Mouse (Mus musculus): ENCODE measurements at regions not wholly inside any gene's neighbourhood (a gene's known extent, or its start where the extent isn't known, plus 50 kb on each side); places are given as distances from the start of the nearest gene placed in this dataset.

DNA sequence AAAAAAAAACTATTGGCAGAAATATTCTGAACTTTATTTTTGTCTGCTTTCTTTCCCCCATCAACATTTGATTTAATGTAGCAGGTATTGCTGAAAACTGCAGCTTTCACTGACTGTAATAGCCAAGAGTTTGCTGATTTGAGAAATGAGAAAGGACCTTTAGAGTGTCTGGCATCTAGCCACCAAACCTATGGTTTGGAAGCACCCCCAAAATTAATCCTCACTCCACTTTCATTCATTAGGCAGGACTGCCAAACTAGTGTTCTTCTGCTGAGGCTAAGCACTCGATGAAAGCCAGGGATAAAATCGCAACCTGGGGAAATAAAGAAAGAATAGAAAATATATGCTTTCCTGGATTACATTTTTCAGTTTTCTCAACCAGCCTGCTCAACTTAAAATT lies 320.4 kb downstream of the Atp6ap1l start:
- DNase-seq (ENCODE audit: low spot score), result no peak

DNA sequence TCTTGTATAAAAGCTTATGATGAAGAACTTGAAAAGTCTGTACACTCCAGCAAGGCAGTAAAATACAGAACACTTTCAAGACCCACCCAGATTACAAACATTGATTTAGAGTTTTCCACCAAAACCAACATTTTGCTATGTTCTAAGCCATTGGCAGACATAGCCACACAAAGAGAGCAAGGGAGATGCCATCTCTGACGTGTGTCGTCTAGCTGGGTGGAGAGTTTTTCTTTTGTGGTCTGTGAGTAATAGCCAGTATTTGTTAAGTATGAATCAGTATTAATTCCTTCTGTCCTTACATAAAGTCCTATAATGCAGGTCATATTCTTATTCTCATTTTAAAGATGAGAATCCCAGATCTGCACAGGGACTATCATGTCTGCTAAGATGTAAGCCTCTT lies 329.8 kb downstream of the Atp6ap1l start:
- no peak for DNase-seq (ENCODE audit: low spot score)

DNA sequence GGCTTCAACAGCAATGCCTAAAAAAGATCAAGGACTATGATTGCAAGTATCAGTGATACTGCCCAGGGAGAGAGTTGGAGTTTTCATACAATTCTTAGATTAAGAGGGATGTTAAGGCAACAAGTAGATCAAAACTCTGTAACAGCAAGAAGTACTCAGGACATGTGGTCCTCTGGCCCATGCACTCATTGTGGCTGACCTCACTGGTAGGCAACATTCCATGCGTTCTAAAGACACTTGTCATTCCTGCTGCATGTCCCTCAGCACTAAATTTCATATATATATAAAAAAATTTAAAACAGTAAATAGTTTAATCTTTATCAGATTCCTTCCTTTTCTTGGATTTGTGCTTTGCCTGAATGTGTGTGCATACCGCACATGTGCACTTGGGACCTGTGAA lies 332.6 kb downstream of the Atp6ap1l start:
- no peak for DNase-seq (ENCODE audit: low spot score)

DNA sequence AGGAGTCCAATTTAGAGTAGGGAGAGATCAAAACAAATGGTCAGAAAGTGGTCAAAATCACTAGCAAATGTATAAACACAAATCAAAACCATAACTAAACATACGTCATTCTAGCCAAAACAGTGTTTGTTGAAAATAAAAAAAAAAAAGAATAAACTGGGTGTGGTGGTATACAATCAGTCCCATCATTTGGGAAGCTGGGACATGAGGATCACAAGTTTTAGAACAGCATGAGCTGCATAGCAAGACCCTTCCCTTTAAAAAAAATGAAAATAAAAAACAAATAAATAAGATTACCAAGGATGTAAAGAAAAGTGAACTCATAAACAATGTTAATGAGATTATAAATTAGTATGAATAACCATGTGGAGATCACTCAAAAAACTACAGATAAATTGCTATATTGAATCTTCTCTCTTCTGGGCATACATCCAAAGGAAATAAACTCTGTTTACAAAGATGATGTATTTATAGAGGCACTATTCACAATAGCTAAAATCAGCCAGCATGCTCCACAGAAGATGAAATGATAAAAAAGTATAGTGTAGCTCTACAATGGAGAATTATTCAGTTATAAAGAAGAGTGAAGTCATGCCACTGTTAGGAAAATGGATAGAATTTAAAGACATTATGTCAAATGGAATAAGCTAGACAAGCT lies 341.8 kb downstream of the Atp6ap1l start:
- DNase-seq (ENCODE audit: low spot score), result no peak

DNA sequence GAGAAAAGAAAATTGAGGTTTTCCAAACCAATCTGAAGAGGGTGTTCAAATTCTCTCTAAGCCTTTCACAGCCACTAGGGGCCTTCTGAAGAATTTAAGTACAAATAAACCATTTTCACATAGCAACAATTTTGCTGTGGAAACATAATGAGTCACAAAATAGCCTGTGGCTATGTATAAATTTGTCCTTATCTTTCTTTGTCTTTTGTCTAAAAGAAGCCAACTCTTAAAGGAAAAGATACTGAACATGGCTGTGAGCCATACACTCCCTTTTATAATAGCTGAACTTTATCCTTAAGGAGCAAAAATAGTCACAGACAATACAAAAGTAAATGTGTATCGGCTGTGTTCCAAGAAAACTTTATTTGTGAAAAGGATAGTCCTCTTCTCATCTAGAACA lies 345.1 kb downstream of the Atp6ap1l start:
- DNase-seq (ENCODE audit: low spot score), result no peak

DNA sequence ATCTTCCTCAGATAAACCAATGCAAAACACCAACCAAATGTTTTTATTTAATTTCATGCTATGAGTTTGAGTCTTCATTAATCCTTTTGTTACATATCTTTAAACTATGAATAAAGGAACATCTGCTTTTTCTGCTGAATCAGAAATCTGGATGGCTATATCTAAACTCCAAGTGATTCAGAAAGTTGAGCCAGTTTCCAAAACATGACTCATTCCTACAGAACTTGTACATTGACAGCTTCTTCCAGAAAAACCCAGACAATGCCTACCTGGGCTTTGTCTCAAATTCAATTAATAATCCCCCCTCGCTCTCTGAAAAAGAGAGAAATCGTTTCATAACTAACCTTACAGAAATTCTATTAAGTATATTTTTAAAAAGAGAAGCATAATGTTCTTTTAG lies 345.7 kb downstream of the Atp6ap1l start:
- no peak for DNase-seq (ENCODE audit: low spot score)

DNA sequence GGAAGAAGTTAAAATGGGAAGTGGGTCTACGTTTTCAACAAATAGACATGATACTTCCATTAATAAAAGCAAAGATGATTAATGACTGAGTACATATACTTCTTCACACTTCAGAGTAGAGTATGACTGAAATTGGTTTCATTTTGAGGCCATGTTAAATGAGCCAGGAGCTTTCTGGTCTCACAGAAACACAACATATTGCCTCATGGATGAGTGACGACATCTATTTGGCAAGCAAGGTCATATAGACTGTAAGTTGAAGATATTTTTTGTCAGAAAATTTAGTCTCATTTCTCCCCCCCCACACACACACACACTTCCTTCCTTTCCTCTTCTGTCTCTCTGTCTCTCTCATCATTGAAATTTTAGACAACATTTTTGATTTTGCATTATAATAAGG lies 354.0 kb downstream of the Atp6ap1l start:
- DNase-seq (ENCODE audit: low spot score), result no peak

DNA sequence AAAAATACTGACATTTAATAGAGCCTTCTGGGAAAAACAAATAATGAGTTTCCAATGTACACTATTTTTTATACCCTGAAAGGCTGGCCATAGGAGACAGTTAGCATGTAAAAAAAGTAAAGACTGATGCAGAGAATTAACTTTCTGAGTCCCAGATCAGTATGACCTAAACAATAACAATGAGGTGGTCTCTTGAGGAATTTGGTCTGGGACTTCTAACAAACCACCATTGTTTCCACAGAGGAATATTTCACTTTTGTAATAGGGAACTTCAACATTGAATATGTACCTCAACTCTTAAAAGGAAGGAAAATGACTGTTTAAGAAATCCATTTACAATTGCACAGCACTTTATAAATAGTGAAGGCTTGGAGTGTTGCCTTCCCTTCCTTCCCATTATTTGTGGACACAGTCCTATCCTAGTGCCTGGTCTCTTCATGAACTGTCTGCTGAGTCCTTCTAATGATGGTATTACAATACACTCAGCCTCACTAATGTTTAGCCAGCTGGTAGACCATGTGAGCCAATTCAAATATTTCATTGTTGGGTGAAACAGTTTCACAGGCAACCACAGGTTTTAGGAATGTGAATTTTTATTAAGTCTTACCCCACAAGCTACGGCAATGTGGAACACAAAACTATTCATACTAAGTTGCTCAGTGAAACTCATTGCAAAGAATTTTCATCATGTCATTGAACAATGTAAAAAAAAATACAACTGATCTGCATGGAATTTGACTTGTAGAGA lies 358.7 kb downstream of the Atp6ap1l start:
- no peak for DNase-seq (ENCODE audit: low spot score)

DNA sequence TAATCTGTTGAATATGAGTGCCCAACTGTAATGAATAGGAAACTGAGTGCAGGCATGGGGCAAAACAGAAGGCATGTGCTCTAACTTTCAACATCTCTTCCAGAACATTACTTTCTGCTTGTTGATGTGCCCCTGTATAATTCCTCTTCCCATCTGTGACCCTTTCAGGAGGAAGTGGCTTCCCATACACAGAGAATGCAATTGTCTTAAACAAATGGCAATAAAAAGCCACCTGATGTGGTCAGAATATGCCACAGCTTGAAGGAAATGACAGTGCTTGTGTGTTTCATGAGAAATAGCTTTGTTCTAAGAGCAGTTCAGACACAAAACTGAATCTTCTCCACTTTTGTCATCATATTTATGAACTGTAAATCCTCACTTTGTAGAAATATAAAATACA lies 359.3 kb downstream of the Atp6ap1l start:
- no peak for DNase-seq (ENCODE audit: low spot score)

DNA sequence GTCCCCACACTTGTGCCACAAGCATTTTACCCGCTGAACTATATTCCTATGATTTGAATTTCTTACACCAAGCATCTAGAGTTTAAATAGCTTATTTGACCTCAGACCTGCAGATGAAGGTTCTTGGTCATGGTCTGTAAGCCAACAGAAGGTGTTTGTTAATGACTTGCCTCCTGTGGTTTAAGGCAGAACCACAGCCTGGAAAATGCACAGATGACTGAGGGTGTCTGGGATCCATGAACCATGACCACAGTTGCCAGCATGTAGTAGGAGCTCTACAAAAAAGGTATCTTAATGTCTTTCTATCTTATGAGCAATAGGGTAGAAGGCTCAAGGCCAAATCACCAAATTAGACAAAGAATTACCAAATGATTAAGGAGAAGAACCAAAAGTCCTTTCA lies 367.6 kb downstream of the Atp6ap1l start:
- no peak for DNase-seq (ENCODE audit: low spot score)

DNA sequence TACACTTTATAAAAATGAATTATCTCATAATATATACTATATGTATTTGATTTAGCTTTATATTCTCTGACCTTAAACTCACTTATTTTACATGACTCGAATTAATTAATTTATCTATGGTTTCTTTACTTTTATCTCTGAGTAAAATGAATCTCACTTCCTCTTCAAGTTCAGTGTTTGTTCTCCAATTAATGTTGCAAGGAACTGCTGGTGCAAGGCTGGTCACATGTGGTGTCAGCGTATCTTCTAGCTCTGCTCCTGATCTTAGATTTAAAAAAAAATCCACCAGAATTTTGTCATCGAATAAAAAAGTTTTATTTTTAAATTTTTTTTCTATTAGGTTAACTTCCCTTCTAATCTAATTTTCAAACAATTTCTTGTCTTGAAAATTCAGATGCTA lies 378.2 kb downstream of the Atp6ap1l start:
- DNase-seq (ENCODE audit: low spot score), result no peak

DNA sequence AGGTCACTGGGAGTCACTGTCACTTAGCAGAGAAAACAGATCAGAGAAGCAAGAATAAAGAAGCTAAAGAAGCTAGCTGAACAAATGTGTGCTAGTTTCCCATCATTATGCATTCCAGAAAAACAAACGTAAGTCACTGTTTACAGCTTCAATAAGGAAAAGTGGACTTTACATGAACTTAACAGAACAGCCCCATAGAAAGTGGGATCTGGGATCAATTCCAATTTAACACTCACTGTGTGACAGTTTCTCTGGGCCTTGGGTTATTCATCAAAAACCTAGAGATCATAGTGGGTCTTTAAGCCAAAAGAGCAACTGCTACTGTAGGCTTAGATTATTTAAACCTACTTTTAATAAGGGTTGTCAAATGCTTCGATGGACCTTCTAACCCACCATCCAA lies 379.4 kb downstream of the Atp6ap1l start:
- no peak for DNase-seq (ENCODE audit: low spot score)

DNA sequence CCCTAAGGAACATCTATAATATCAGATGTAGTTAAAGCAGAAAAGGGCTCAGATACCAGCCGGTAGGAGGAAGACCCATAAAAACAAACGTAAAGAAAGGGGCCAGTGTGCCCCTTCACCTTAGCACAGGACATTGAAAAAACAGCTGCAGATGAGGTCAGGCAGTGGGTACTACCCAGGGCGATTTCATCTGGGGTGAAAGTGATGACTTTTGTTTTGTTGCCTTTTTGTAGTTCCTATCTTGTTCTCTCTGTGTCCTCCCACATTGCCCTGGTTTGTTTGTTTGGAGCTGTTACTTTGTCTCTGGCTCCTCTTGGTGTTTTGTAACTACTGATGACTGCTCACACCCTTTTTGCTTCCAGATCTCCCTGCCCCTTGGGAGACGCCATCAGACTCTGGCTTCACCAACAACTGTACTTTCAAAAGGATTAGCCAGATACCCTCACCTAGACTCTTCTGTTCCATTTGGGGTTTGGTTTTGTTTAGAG lies 383.4 kb downstream of the Atp6ap1l start:
- no peak for DNase-seq (ENCODE audit: low spot score)

DNA sequence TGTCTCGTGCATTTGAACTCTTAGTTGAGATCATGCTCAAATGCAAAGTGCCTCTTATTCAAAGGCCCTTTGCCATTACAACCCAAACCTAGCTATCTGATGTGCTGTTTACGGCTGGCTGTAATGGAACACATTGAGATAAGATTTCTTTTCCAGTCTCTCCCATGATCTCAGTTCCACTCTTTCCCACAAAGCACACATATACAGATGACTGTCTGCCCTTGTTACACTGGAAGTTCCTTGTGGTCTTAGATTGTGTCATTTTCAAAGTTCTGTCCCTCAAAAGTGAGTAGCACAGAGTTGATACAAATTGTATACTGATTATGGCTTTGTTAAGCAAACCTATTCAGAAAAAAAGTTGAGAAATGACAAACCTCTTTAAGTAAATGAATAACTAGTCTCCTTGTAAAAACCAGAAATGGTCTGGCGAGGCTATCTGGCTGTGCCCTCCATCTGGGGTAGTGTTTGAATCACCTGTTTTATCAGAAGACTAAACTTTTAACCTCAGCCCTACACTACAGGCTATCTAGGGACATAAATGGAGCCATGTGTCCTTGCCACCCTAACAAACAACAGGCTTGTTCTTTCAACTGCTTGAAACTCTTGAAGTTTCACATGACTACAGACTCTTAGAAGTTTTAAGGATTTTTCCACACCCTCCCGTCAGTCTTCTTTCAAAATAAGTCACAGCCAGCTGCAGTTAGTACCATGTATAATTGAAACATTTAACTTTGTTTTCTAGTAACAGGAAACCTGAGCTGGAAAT lies 384.0 kb downstream of the Atp6ap1l start:
- no peak for DNase-seq (ENCODE audit: low spot score)

DNA sequence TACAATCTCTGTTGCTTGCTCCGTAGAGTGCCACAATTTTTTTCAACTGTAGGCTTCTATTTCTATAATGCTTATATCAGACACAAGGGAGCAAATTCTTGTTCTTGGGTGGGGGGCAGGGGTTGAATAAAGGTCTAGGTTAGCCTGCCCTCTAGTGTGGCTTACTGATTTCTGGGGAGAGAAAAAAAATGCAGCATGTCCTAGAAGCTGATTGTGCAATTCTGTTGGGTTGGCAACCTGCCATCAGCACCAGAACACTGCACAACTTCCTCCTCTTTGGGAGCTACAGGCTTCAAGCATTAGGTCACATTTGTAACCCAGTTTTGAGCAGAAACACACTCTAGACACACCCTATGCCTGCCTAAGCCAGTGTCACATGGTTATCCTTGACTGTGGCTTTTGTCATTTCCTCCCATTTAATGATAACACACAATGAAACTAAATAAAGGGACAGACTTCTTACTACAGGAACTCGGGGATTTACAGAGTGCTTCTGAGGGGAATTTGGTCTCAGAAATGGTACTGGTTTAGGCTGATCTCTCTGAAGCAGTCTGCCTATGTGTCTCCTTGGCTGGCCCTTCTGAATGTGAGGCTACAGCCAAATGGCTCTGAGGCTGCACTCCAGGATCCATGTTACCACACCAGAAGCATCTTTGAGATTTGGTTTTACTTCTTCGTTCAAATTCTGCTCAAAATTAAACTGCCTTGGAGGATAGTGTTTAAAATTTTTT lies 389.2 kb downstream of the Atp6ap1l start:
- DNase-seq (ENCODE audit: low spot score), result peak; percentile 73

DNA sequence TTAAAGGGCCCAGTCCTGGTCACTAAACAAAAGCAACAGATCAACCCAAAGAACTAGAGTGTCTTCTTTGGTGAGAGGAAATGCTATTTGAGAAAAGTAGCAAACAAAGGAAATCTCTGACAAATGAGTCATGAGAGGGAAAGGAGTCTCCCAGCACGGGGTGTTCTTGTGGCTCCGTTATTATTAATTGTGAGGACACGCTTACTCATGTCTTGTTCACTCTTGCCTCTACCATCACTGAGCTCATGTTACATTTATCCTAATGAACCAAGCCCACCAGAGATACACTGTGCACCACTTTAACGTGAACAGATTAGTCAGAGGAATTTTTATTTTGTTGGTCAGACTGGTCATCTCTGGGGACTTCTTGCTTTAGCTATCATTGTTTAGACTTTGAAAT lies 391.3 kb downstream of the Atp6ap1l start:
- DNase-seq (ENCODE audit: low spot score), result no peak

DNA sequence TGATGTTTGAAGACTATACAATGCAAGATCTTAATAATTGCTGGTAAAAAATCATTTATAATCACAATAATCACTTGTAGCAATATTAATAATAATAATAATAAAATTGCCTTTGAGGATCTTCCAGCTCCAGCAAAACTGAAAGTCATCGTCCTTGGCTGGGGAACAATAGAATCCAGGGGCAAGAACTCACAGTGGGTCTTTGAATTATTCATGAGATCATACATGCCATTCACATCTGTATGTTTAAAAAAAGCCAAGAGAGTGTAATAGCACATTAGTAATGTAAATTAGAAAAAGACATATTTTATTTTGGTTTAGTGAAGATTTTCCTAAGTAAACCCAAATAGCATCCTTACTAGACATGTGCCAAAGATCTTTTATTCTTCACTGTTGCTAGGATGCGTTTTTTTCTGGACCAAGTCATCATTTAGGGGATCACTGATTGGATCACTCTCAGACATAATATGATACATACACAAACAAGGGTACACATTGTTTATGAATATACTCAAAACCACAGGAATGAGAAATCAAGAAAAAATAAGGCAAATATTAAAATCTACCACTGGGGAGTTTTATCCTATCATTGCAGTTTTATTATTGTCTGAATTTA lies 392.3 kb downstream of the Atp6ap1l start:
- DNase-seq (ENCODE audit: low spot score), result no peak

DNA sequence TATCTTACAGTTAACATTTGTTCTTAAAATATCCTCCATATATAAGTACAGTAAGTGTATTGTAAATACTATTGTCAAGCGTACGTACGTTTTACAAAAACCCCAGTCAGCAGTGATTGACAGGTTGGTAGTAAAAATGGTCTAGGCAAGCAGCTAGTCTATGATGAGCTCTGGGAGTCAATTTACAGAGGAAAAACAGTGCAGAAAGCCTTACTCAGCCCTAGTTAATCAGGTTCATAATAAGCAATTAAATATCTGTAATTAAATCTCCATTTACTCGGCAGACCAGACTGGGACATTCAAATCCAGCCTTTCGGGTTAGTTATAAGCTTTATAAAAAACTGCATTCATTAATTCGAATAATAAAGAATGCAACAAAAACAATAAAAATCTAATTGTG lies 394.7 kb downstream of the Atp6ap1l start:
- DNase-seq (ENCODE audit: low spot score), result no peak

DNA sequence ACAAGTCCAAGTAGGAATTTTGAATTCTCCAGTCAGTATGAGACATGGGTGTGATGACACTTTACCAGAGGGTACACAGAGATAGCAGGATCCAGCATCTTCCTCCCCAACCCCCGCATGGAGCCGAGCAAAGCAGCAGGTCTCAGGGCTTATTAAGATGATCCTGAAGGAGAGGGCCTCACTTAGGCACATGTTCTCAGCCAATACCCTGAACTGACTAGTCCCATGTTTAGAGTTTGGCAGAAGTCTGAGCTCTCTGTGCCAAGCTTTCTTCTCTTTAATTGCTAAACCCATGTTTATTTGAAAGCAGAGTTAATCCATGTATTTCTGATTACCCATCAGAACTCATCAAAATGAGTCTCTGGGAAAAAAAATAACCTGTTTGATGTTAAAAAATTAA lies 402.0 kb downstream of the Atp6ap1l start:
- no peak for DNase-seq (ENCODE audit: low spot score)

DNA sequence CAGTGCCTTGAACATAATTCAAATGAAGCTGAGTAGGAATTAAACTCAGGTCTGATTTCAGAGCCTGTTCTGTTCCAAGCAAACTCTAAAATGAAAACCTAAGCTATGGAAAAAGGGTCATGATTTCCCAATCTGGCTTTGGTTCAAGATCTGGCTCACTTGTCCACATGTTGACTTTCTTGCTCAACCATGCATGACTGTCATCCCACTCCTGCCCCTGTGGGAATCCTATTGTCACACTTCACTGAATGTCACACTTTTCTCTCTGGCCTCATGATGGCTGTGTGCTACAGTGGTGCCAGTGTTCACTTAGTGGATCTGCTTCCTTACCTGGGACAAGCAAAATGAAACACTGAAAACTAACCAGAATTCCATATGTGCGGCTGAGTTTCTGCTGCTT lies 403.0 kb downstream of the Atp6ap1l start:
- no peak for DNase-seq (ENCODE audit: low spot score)

DNA sequence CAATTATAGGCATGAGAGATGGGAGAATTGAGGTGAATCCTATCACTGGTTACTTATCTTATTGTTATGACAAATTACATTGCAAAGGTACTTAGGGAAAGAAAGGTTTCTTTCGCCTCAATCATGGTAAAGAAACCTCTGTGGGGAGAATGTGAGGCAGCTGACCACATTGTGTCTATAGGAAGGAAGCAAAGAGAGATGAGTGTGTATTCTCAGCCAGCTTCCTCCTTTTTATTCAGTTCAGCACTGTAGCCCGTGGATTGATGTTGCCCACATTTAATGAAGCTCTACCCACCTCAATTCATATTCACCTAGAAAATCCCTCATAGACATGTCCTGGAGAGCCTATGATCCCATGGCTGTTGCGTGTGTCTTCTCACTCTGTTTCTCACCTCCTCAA lies 406.2 kb downstream of the Atp6ap1l start:
- no peak for DNase-seq (ENCODE audit: low spot score)

DNA sequence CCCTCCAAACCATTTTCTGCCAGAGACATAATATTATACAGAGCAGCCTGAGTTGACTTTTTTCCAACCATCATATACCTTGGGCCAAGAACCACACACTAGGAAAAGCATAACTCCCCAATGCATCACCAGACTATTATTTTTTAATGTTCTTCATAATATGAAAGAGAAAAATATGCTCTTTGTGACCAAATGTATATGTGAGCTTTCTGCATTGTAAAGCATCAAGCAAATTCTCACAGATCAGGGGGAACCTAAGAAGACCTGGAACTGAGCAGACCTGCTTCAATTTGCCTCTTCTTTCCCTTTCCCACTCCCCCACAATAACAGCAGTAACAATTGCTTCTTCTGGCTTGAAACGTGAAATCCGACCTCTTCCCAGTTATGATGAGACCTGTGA lies 407.6 kb downstream of the Atp6ap1l start:
- DNase-seq (ENCODE audit: low spot score), result no peak
